Mouse (Mus musculus) layer of hippocampus, adult 2 months (tissue): ENCODE measurements around the gene Eif2ak4. TPM values are rescaled to one million over a fixed set of nuclear protein-coding genes. Genes with fewer than 3 reads are reported as not detected.

Experiments used
- DNase-seq, 2 experiments: peaks; one replicate each; pipeline ENCODE4 v3.0.0; 2022; ENCODE audit warnings: low spot score in 2 of 2
- H3K27ac ChIP-seq: fragments of 200-600 bp; 2 replicates; pipeline ENCODE4 v1.8.1; 2022
- H3K4me3 ChIP-seq: fragments of 200-600 bp; 2 replicates; pipeline ENCODE4 v1.8.1; 2022; ENCODE audit warnings: mild to moderate bottlenecking
- CTCF ChIP-seq: fragments of 200-600 bp; conservative IDR thresholded peaks from 2 replicates; pipeline ENCODE4 v1.8.1; 2022; ENCODE audit warnings: antibody characterized with exemption, mild to moderate bottlenecking, moderate library complexity
- total RNA-seq, 2 experiments: library from RNA; stranded (reverse); gene quantifications; 2 replicates each; pipeline ENCODE4 v1.2.3; 2021

Eif2ak4 gene
- total RNA-seq, 2 experiments from 2014 or later = 26.3 to 26.7 TPM

GRCm38 (mm10) chr2:118375931-118376330 is 12.5 kb upstream of the Eif2ak4 start:
- Histone ChIP-seq H3K27ac (no peak overlapping the region), H3K4me3 (no peak overlapping the region)
- TF ChIP-seq CTCF = no peak
- DNase-seq = peak in 1 of 2 experiments; percentile 13

GRCm38 (mm10) chr2:118379756-118380155 is 8.7 kb upstream of the Eif2ak4 start:
- no peak for DNase-seq
- TF ChIP-seq CTCF = no peak
- H3K27ac ChIP-seq = no peak overlapping the region
- no peak overlapping the region for H3K4me3 ChIP-seq

GRCm38 (mm10) chr2:118383387-118383786 is 5.0 kb upstream of the Eif2ak4 start:
- Histone ChIP-seq H3K27ac (no peak overlapping the region), H3K4me3 (no peak overlapping the region)
- TF ChIP-seq CTCF = no peak; the same call in 1 of the 2 replicates
- DNase-seq = no peak

DNA sequence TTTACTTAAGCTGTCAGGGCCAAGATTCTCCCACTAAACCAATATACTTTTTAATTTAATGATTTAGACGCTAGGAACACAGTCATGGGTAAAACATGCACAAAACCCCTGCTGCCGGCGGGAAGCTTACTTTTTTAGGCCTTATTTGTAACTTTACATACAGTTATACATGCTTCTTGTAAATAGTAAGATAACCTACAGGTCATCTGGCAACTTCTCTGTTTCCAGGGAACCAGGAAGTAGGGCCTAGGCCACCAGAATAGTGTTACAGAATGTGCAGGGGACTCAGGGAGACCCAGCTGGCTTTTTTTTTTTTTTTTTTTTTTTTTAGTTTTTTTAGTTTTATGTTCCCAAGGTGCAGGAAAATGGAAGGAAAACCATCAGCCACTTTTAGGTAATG is 1.2 kb downstream of the Eif2ak4 start:
- TF ChIP-seq CTCF = no peak
- H3K4me3 ChIP-seq = peak overlapping the region; percentile 97
- H3K27ac ChIP-seq = peak overlapping the region; percentile 94; the same call in 1 of the 2 replicates
- no peak for DNase-seq

GRCm38 (mm10) chr2:118390072-118390471 is 1.7 kb downstream of the Eif2ak4 start:
- Histone ChIP-seq H3K4me3 (no peak overlapping the region), H3K27ac (no peak overlapping the region)
- no peak for TF ChIP-seq CTCF
- DNase-seq = no peak

- Histone ChIP-seq H3K27ac (no peak overlapping the region), H3K4me3 (no peak overlapping the region)
- no peak for TF ChIP-seq CTCF
- no peak for DNase-seq
Observed at GRCm38 (mm10) chr2:118391201-118391600, 2.8 kb downstream of the Eif2ak4 start.

GRCm38 (mm10) chr2:118399751-118400150 is 11.3 kb downstream of the Eif2ak4 start:
- Histone ChIP-seq H3K4me3 (no peak overlapping the region), H3K27ac (no peak overlapping the region)
- DNase-seq = no peak
- TF ChIP-seq CTCF = no peak

DNA sequence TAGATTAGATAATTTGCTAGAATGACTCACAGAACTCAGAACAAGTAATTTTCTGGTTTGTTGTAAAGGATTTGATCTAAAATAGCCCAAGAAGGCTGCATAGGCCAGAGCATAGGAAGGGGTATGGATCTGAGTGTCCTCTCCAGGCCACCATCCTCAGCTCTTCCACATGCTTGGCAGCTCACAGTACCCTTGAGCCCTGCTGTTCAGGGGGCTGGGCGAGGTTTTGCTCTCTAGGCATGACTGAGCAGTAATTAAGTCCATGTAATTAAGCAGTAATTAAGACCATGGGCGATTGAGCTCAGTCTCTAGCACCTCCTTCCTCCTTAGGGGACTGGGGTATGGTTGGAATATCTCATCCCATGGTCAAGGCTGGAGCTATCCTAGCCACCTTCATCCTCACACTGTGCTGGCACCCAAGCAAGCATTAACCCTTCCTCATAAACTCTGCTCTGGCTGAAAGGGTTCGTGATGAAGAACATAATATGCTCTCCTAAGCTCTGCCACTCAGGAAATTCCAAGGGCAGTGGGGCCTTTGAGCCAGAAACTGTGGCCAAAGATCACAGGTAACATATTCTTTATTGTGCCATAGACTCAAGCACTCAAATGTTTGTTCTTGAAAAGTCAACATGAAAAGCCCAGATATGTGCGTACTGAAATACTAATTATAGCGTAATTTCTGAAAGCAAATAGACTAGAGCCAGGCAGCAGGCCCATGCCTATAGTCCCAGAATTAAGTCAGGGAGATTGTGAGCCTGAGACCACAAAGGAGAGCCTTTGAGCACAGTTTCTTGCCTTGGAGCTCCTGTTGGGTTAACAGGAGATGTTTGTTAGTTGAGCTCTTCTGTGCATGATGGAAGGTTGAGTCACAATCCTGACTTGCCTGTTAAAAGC is 13.7 kb downstream of the Eif2ak4 start:
- no peak for TF ChIP-seq CTCF
- no peak overlapping the region for H3K27ac ChIP-seq
- H3K4me3 ChIP-seq = no peak overlapping the region
- no peak for DNase-seq

- no peak for DNase-seq
Observed at GRCm38 (mm10) chr2:118404336-118404735, 15.9 kb downstream of the Eif2ak4 start.

DNA sequence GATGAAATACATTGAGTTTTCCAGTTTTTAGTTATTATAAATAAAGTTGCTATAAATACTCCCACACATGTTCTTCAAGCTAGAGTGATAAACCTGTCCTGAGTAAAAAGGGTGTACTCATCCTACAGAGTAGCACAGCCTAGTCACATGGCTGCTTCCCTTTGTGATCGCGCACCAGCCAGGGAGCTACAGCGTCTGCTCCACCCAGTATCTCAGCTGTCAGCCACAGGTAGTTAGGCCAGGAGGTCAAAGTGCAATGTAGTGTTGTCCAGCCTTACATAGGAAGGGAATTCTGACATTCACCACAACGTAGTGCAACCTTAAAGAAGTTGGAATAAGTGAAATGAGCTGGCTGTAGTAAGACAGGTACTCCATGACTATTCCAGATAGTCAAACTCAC is 17.1 kb downstream of the Eif2ak4 start:
- DNase-seq = no peak
- no peak overlapping the region for H3K4me3 ChIP-seq
- no peak for TF ChIP-seq CTCF
- H3K27ac ChIP-seq = no peak overlapping the region

More at GRCm38 (mm10) chr2:118404336-118404735, 15.9 kb downstream of the Eif2ak4 start:
- no peak overlapping the region for H3K4me3 ChIP-seq
- no peak overlapping the region; the same call in 1 of the 2 replicates for H3K27ac ChIP-seq
- no peak for TF ChIP-seq CTCF

DNA sequence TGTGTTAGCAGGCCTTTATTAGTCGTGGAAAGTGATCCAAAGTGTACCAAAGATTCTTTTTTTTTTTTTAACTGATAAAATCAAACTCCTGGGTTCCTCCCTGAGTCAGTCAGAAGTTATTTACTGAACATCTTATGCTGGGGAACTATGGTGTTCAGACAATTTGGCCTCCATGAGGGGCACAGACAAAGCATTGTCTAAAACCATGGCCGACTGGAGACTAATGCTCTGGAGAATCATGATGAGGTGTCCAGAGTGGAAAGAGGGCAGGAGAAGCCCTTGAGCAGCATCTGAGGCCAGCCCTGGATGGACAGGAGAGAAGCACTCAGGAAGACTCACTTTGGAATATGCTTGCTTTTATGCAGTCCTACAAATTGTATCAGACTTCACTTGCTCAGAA is 18.4 kb downstream of the Eif2ak4 start:
- TF ChIP-seq CTCF = no peak
- H3K27ac ChIP-seq = no peak overlapping the region

DNA sequence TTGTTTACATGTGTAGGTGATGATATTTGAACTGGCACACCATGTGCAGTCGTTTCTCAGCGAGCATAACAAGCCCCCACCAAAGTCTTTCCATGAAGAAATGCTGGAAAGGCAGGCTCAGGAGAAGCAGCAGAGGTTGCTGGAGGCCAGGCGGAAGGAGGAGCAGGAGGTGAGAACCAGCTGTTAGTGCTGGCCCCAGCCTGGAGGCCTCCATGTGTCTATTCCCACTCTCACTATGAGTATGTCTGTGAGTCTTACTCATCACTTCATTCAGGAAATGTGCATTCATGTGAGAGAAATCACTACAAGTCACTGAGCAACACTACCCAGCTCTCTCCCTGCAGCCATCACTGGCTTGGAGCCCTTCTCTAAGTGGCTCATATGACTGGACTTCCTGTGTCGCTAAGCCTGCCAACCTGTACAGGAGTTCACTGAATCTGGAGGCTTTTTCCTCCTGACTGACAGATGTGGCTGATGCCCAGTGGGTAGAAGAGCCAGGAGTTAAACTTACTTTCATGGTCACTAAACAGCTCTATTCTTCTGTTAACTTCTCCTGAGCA is 20.0 kb downstream of the Eif2ak4 start:
- no peak for TF ChIP-seq CTCF
- DNase-seq = no peak
- Histone ChIP-seq H3K4me3 (no peak overlapping the region), H3K27ac (no peak overlapping the region)

More for the DNA sequence above, 18.4 kb downstream of the Eif2ak4 start:
- DNase-seq = no peak
- H3K4me3 ChIP-seq = no peak overlapping the region

- Histone ChIP-seq H3K4me3 (no peak overlapping the region), H3K27ac (no peak overlapping the region)
- DNase-seq = no peak
- TF ChIP-seq CTCF = no peak
Observed at GRCm38 (mm10) chr2:118412821-118413220, 24.4 kb downstream of the Eif2ak4 start.
